21 mouse cellular contexts compared by ENCODE assay signal in genomic region chr5:30926073-30926472, GRCm38 (mm10). TPM values are rescaled to one million over a fixed set of nuclear protein-coding genes. Genes with fewer than 3 reads are reported as not detected.
DNase-seq lines count a peak whose midpoint lies in the region; ATAC-seq and TF ChIP-seq lines count a peak whose summit lies in the region.
"Had no signal": no experiment of that assay in that cellular context is flagged by ENCODE, and none has a peak within 500 bp of the region (broad histone marks: within the 10 kb centered on the region; RNA-seq: fewer than 3 reads in every experiment).

No protein-coding gene starts in this region.

- no peak overlapping the region for H3K4me3 ChIP-seq in midbrain, embryonic 13.5 days (replicated peaks)
- H3K4me3 ChIP-seq in midbrain, postnatal 0 days (ENCODE audit: low read depth, low read length) = no peak overlapping the region
- no peak overlapping the region for H3K4me3 ChIP-seq in neural tube, embryonic 15.5 days (replicated peaks)
- H3K4me3 ChIP-seq in forebrain, embryonic 12.5 days (replicated peaks) = no peak overlapping the region
- H3K4me3 ChIP-seq: embryonic facial prominence, embryonic 12.5 days; heart, embryonic 15.5 days; hindbrain, embryonic 13.5 days had no signal

- peaks cover 13% of the 10 kb centered on the region for H3K4me1 ChIP-seq in midbrain, embryonic 13.5 days (replicated peaks)
- H3K4me1 ChIP-seq in midbrain, postnatal 0 days (ENCODE audit: insufficient read depth, low read length) = no peaks in the 10 kb centered on the region
- H3K4me1 ChIP-seq in neural tube, embryonic 15.5 days = peaks cover 25% of the 10 kb centered on the region
- H3K4me1 ChIP-seq in forebrain, embryonic 12.5 days = peaks cover 13% of the 10 kb centered on the region

- no peaks in the 10 kb centered on the region for H3K9me3 ChIP-seq in midbrain, embryonic 13.5 days
- H3K9me3 ChIP-seq in midbrain, postnatal 0 days (ENCODE audit: low read length) = no peaks in the 10 kb centered on the region
- no peaks in the 10 kb centered on the region for H3K9me3 ChIP-seq in neural tube, embryonic 15.5 days (replicated peaks)
- no peaks in the 10 kb centered on the region for H3K9me3 ChIP-seq in forebrain, embryonic 12.5 days
- H3K9me3 ChIP-seq: embryonic facial prominence, embryonic 12.5 days; heart, embryonic 15.5 days; hindbrain, embryonic 13.5 days had no signal

- no peak overlapping the region for H3K27ac ChIP-seq in midbrain, embryonic 13.5 days
- no peak overlapping the region for H3K27ac ChIP-seq in midbrain, postnatal 0 days (ENCODE audit: low read depth, low read length)
- H3K27ac ChIP-seq in neural tube, embryonic 15.5 days (replicated peaks) = no peak overlapping the region
- no peak overlapping the region for H3K27ac ChIP-seq in forebrain, embryonic 12.5 days
- H3K27ac ChIP-seq: embryonic facial prominence, embryonic 12.5 days; heart, embryonic 15.5 days; hindbrain, embryonic 13.5 days had no signal

- no peaks in the 10 kb centered on the region for H3K36me3 ChIP-seq in midbrain, embryonic 13.5 days
- no peaks in the 10 kb centered on the region for H3K36me3 ChIP-seq in midbrain, postnatal 0 days (ENCODE audit: insufficient read depth, low read length)
- H3K36me3 ChIP-seq in neural tube, embryonic 15.5 days = no peaks in the 10 kb centered on the region
- no peaks in the 10 kb centered on the region for H3K36me3 ChIP-seq in forebrain, embryonic 12.5 days (replicated peaks)
- H3K36me3 ChIP-seq: heart, embryonic 15.5 days; hindbrain, embryonic 13.5 days had no signal

- no peak for ATAC-seq in midbrain, embryonic 13.5 days
- ATAC-seq in midbrain, postnatal 0 days (ENCODE audit: low FRiP score) = no peak
- no peak for ATAC-seq in neural tube, embryonic 15.5 days (ENCODE audit: low FRiP score)
- no peak for ATAC-seq in forebrain, embryonic 12.5 days (ENCODE audit: low FRiP score)
- ATAC-seq: forebrain, embryonic 16.5 days had no signal

- H3K4me2 ChIP-seq in midbrain, embryonic 13.5 days (replicated peaks) = no peak overlapping the region
- no peak overlapping the region for H3K4me2 ChIP-seq in midbrain, postnatal 0 days (ENCODE audit: low read depth, low read length, poor library complexity, severe bottlenecking)
- no peak overlapping the region for H3K4me2 ChIP-seq in neural tube, embryonic 15.5 days
- H3K4me2 ChIP-seq in forebrain, embryonic 12.5 days = no peak overlapping the region
- H3K4me2 ChIP-seq: embryonic facial prominence, embryonic 12.5 days; heart, embryonic 11.5 days; heart, embryonic 15.5 days; hindbrain, embryonic 13.5 days had no signal

- TF ChIP-seq CTCF in midbrain, postnatal 0 days (IDR thresholded peaks at IDR 0.05) = no peak

- 0 out of 2 replicates have a peak overlapping the region, but pooled peaks have one; percentile 10 for H3K9ac ChIP-seq in midbrain, embryonic 13.5 days (replicated peaks)
- no peak overlapping the region for H3K9ac ChIP-seq in midbrain, postnatal 0 days (replicated peaks; ENCODE audit: low read length, poor library complexity, severe bottlenecking)
- H3K9ac ChIP-seq in neural tube, embryonic 15.5 days (replicated peaks) = no peak overlapping the region
- no peak overlapping the region for H3K9ac ChIP-seq in forebrain, embryonic 12.5 days
- H3K9ac ChIP-seq: embryonic facial prominence, embryonic 12.5 days; heart, embryonic 15.5 days; hindbrain, embryonic 13.5 days had no signal

- peaks cover 11% of the 10 kb centered on the region for H3K27me3 ChIP-seq in midbrain, embryonic 13.5 days
- H3K27me3 ChIP-seq in midbrain, postnatal 0 days (ENCODE audit: insufficient read depth, low read length) = no peaks in the 10 kb centered on the region
- no peaks in the 10 kb centered on the region for H3K27me3 ChIP-seq in neural tube, embryonic 15.5 days (replicated peaks)
- H3K27me3 ChIP-seq in forebrain, embryonic 12.5 days = 0 out of 2 replicates have a peak, but pooled peaks cover 6% of the 10 kb centered on the region
- H3K27me3 ChIP-seq: embryonic facial prominence, embryonic 12.5 days; heart, embryonic 15.5 days had no signal

- peak; percentile 61 for DNase-seq in kidney, adult 18-20 months
- DNase-seq in kidney, postnatal 4 days = no peak
- DNase-seq in midbrain, postnatal 0 days (ENCODE audit: low spot score) = no peak
- peak; percentile 78 to 87 for DNase-seq in kidney, postnatal 25 days
- DNase-seq: adrenal gland, adult 2 months; adrenal gland, postnatal 25 days; cerebellum, adult 8-10 months; cerebellum, postnatal 25 days; gastrocnemius, postnatal 10 days; heart, adult 18-20 months; heart, postnatal 14 days had no signal

- WGBS in midbrain, embryonic 13.5 days = 86% methylated on average over 2 of the region's 2 CpGs
- WGBS in midbrain, postnatal 0 days = 79% methylated on average over 2 of the region's 2 CpGs
- 91% methylated on average over 2 of the region's 2 CpGs for WGBS in neural tube, embryonic 15.5 days
- WGBS in forebrain, embryonic 12.5 days = 85% methylated on average over 2 of the region's 2 CpGs

RNA-seq across cellular contexts. Expression of gene Khk, which starts 4.8 kb away (rescaled TPM):
- polyA plus RNA-seq in midbrain, embryonic 13.5 days (2015; fragmentation: Nextera tagmentation; extraction: Ambion mirVana) = 5.6 and 6.8 TPM in 2 replicates
- 1.4 and 12.3 TPM in 2 replicates for total RNA-seq in midbrain, postnatal 0 days (2014; rRNA removed)
- 14.3 and 17.6 TPM in 2 replicates for polyA plus RNA-seq in midbrain, postnatal 0 days (2015; fragmentation: Nextera tagmentation; extraction: Ambion mirVana)
- polyA plus RNA-seq in neural tube, embryonic 15.5 days (2015; fragmentation: Nextera tagmentation; extraction: Ambion mirVana) = 12.7 and 17.0 TPM in 2 replicates
- 4.7 and 7.7 TPM in 2 replicates for polyA plus RNA-seq in forebrain, embryonic 12.5 days (2016; fragmentation: Nextera tagmentation; extraction: Ambion mirVana)

RNA-seq across cellular contexts. Expression of gene Emilin1, which starts 12.9 kb away (rescaled TPM):
- polyA plus RNA-seq in midbrain, embryonic 13.5 days (2015; fragmentation: Nextera tagmentation; extraction: Ambion mirVana) = 14.1 and 16.6 TPM in 2 replicates
- total RNA-seq in midbrain, postnatal 0 days (2014; rRNA removed) = 7.4 and 11.8 TPM in 2 replicates
- 9.0 and 9.8 TPM in 2 replicates for polyA plus RNA-seq in midbrain, postnatal 0 days (2015; fragmentation: Nextera tagmentation; extraction: Ambion mirVana)
- 24.5 and 52.1 TPM in 2 replicates for polyA plus RNA-seq in neural tube, embryonic 15.5 days (2015; fragmentation: Nextera tagmentation; extraction: Ambion mirVana)
- polyA plus RNA-seq in forebrain, embryonic 12.5 days (2016; fragmentation: Nextera tagmentation; extraction: Ambion mirVana) = 39.1 and 52.4 TPM in 2 replicates

RNA-seq across cellular contexts. Expression of gene Ost4, which starts 18.5 kb away (rescaled TPM):
- 270 and 306 TPM in 2 replicates for polyA plus RNA-seq in midbrain, embryonic 13.5 days (2015; fragmentation: Nextera tagmentation; extraction: Ambion mirVana)
- total RNA-seq in midbrain, postnatal 0 days (2014; rRNA removed) = 123 and 126 TPM in 2 replicates
- polyA plus RNA-seq in midbrain, postnatal 0 days (2015; fragmentation: Nextera tagmentation; extraction: Ambion mirVana) = 175 and 201 TPM in 2 replicates
- polyA plus RNA-seq in neural tube, embryonic 15.5 days (2015; fragmentation: Nextera tagmentation; extraction: Ambion mirVana) = 244 and 282 TPM in 2 replicates
- polyA plus RNA-seq in forebrain, embryonic 12.5 days (2016; fragmentation: Nextera tagmentation; extraction: Ambion mirVana) = 302 and 315 TPM in 2 replicates

RNA-seq across cellular contexts. Expression of gene Cgref1, which starts 19.3 kb away (rescaled TPM):
- polyA plus RNA-seq in midbrain, embryonic 13.5 days (2015; fragmentation: Nextera tagmentation; extraction: Ambion mirVana) = 23.0 TPM in 2 replicates
- total RNA-seq in midbrain, postnatal 0 days (2014; rRNA removed) = 162 and 185 TPM in 2 replicates
- polyA plus RNA-seq in midbrain, postnatal 0 days (2015; fragmentation: Nextera tagmentation; extraction: Ambion mirVana) = 108 TPM in 2 replicates
- 68.9 and 80.2 TPM in 2 replicates for polyA plus RNA-seq in neural tube, embryonic 15.5 days (2015; fragmentation: Nextera tagmentation; extraction: Ambion mirVana)
- polyA plus RNA-seq in forebrain, embryonic 12.5 days (2016; fragmentation: Nextera tagmentation; extraction: Ambion mirVana) = 6.4 and 7.3 TPM in 2 replicates
- total RNA-seq: CH12.LX; hematopoietic stem cell, adult 5-6 weeks had no signal

RNA-seq across cellular contexts. Expression of gene Preb, which starts 34.1 kb away (rescaled TPM):
- polyA plus RNA-seq in midbrain, embryonic 13.5 days (2015; fragmentation: Nextera tagmentation; extraction: Ambion mirVana) = 108 and 129 TPM in 2 replicates
- total RNA-seq in midbrain, postnatal 0 days (2014; rRNA removed) = 37.6 and 37.7 TPM in 2 replicates
- 89.6 and 101 TPM in 2 replicates for polyA plus RNA-seq in midbrain, postnatal 0 days (2015; fragmentation: Nextera tagmentation; extraction: Ambion mirVana)
- 124 and 125 TPM in 2 replicates for polyA plus RNA-seq in neural tube, embryonic 15.5 days (2015; fragmentation: Nextera tagmentation; extraction: Ambion mirVana)
- polyA plus RNA-seq in forebrain, embryonic 12.5 days (2016; fragmentation: Nextera tagmentation; extraction: Ambion mirVana) = 131 and 133 TPM in 2 replicates

Comparison
In these comparisons a context has a peak if more than half of its experiments do, and no peak if none do; other contexts are left out.
1. DNase-seq: peak in kidney, adult 18-20 months (single experiment) and kidney, postnatal 25 days (2 of 2); none in kidney, postnatal 4 days (0 of 2) and midbrain, postnatal 0 days (single experiment).